Mouse (Mus musculus): ENCODE data around the gene Ryr2. TPM values are rescaled to one million over a fixed set of nuclear protein-coding genes. Genes with fewer than 3 reads are reported as not detected.

Gene Ryr2
- polyA plus RNA-seq, 1 experiment, result not detected

- H3K4me1 ChIP-seq (ENCODE audit: control insufficient read depth, insufficient read depth, low read length), result no peaks in the 10 kb centered on the region
- H3K27ac ChIP-seq (ENCODE audit: insufficient read depth, low read depth, low read length), result no peak overlapping the region
- no peak for TF ChIP-seq POLR2A (IDR thresholded peaks at IDR 0.05; ENCODE audit: borderline replicate concordance, low read depth, low read length)
- TF ChIP-seq CTCF (IDR thresholded peaks at IDR 0.05; ENCODE audit: low read depth, low read length), result no peak
- H3K4me3 ChIP-seq (ENCODE audit: insufficient read depth, low read length), result no peak overlapping the region
Observed at GRCm38 (mm10) chr13:11701721-11702120, 405.0 kb downstream of the Ryr2 start.

GRCm38 (mm10) chr13:11696496-11696895 is 410.2 kb downstream of the Ryr2 start:
- TF ChIP-seq CTCF (IDR thresholded peaks at IDR 0.05; ENCODE audit: low read depth, low read length), result no peak
- no peak for TF ChIP-seq POLR2A (IDR thresholded peaks at IDR 0.05; ENCODE audit: borderline replicate concordance, low read depth, low read length)

GRCm38 (mm10) chr13:11681802-11682201 is 424.9 kb downstream of the Ryr2 start:
- TF ChIP-seq CTCF (IDR thresholded peaks at IDR 0.05; ENCODE audit: low read depth, low read length) (no peak), POLR2A (IDR thresholded peaks at IDR 0.05; ENCODE audit: borderline replicate concordance, low read depth, low read length) (no peak)
- Histone ChIP-seq H3K4me3 (ENCODE audit: insufficient read depth, low read length) (no peak overlapping the region), H3K4me1 (ENCODE audit: control insufficient read depth, insufficient read depth, low read length) (no peaks in the 10 kb centered on the region), H3K27ac (ENCODE audit: insufficient read depth, low read depth, low read length) (no peak overlapping the region)

More at GRCm38 (mm10) chr13:11696496-11696895, 410.2 kb downstream of the Ryr2 start:
- Histone ChIP-seq H3K4me3 (ENCODE audit: insufficient read depth, low read length) (no peak overlapping the region), H3K4me1 (ENCODE audit: control insufficient read depth, insufficient read depth, low read length) (no peaks in the 10 kb centered on the region), H3K27ac (ENCODE audit: insufficient read depth, low read depth, low read length) (no peak overlapping the region)

GRCm38 (mm10) chr13:11662815-11663214 is 443.9 kb downstream of the Ryr2 start:
- no peak overlapping the region for H3K27ac ChIP-seq (ENCODE audit: insufficient read depth, low read depth, low read length)
- no peaks in the 10 kb centered on the region for H3K4me1 ChIP-seq (ENCODE audit: control insufficient read depth, insufficient read depth, low read length)
- H3K4me3 ChIP-seq (ENCODE audit: insufficient read depth, low read length), result no peak overlapping the region
- TF ChIP-seq CTCF (IDR thresholded peaks at IDR 0.05; ENCODE audit: low read depth, low read length) (no peak), POLR2A (IDR thresholded peaks at IDR 0.05; ENCODE audit: borderline replicate concordance, low read depth, low read length) (no peak)

- H3K4me1 ChIP-seq (ENCODE audit: control insufficient read depth, insufficient read depth, low read length), result no peaks in the 10 kb centered on the region
- TF ChIP-seq POLR2A (IDR thresholded peaks at IDR 0.05; ENCODE audit: borderline replicate concordance, low read depth, low read length) (no peak), CTCF (IDR thresholded peaks at IDR 0.05; ENCODE audit: low read depth, low read length) (no peak)
- no peak overlapping the region for H3K27ac ChIP-seq (ENCODE audit: insufficient read depth, low read depth, low read length)
- no peak overlapping the region for H3K4me3 ChIP-seq (ENCODE audit: insufficient read depth, low read length)
Observed at GRCm38 (mm10) chr13:11644846-11645245, 461.9 kb downstream of the Ryr2 start.

- TF ChIP-seq POLR2A (IDR thresholded peaks at IDR 0.05; ENCODE audit: borderline replicate concordance, low read depth, low read length) (no peak), CTCF (IDR thresholded peaks at IDR 0.05; ENCODE audit: low read depth, low read length) (no peak)
- Histone ChIP-seq H3K4me3 (ENCODE audit: insufficient read depth, low read length) (no peak overlapping the region), H3K4me1 (ENCODE audit: control insufficient read depth, insufficient read depth, low read length) (no peaks in the 10 kb centered on the region), H3K27ac (ENCODE audit: insufficient read depth, low read depth, low read length) (no peak overlapping the region)
Observed at GRCm38 (mm10) chr13:11636383-11636782, 470.4 kb downstream of the Ryr2 start.

- no peak overlapping the region for H3K27ac ChIP-seq (ENCODE audit: insufficient read depth, low read depth, low read length)
- no peak for TF ChIP-seq POLR2A (IDR thresholded peaks at IDR 0.05; ENCODE audit: borderline replicate concordance, low read depth, low read length)
- TF ChIP-seq CTCF (IDR thresholded peaks at IDR 0.05; ENCODE audit: low read depth, low read length), result no peak
- no peak overlapping the region for H3K4me3 ChIP-seq (ENCODE audit: insufficient read depth, low read length)
- no peaks in the 10 kb centered on the region for H3K4me1 ChIP-seq (ENCODE audit: control insufficient read depth, insufficient read depth, low read length)
Observed at GRCm38 (mm10) chr13:11624513-11624912, 482.2 kb downstream of the Ryr2 start.

- TF ChIP-seq POLR2A (IDR thresholded peaks at IDR 0.05; ENCODE audit: borderline replicate concordance, low read depth, low read length) (no peak), CTCF (IDR thresholded peaks at IDR 0.05; ENCODE audit: low read depth, low read length) (no peak)
- no peaks in the 10 kb centered on the region for H3K4me1 ChIP-seq (ENCODE audit: control insufficient read depth, insufficient read depth, low read length)
- H3K27ac ChIP-seq (ENCODE audit: insufficient read depth, low read depth, low read length), result no peak overlapping the region
- no peak overlapping the region for H3K4me3 ChIP-seq (ENCODE audit: insufficient read depth, low read length)
Observed at GRCm38 (mm10) chr13:11595431-11595830, 511.3 kb downstream of the Ryr2 start.

- H3K27ac ChIP-seq (ENCODE audit: insufficient read depth, low read depth, low read length), result no peak overlapping the region
- H3K4me3 ChIP-seq (ENCODE audit: insufficient read depth, low read length), result no peak overlapping the region
- TF ChIP-seq POLR2A (IDR thresholded peaks at IDR 0.05; ENCODE audit: borderline replicate concordance, low read depth, low read length) (no peak), CTCF (IDR thresholded peaks at IDR 0.05; ENCODE audit: low read depth, low read length) (no peak)
- no peaks in the 10 kb centered on the region for H3K4me1 ChIP-seq (ENCODE audit: control insufficient read depth, insufficient read depth, low read length)
Observed at GRCm38 (mm10) chr13:11585283-11585682, 521.5 kb downstream of the Ryr2 start.

- H3K4me1 ChIP-seq (ENCODE audit: control insufficient read depth, insufficient read depth, low read length), result no peaks in the 10 kb centered on the region
- no peak overlapping the region for H3K4me3 ChIP-seq (ENCODE audit: insufficient read depth, low read length)
- no peak overlapping the region for H3K27ac ChIP-seq (ENCODE audit: insufficient read depth, low read depth, low read length)
- TF ChIP-seq CTCF (IDR thresholded peaks at IDR 0.05; ENCODE audit: low read depth, low read length), result no peak
- TF ChIP-seq POLR2A (IDR thresholded peaks at IDR 0.05; ENCODE audit: borderline replicate concordance, low read depth, low read length), result no peak
Observed at GRCm38 (mm10) chr13:11572552-11572951, 534.2 kb downstream of the Ryr2 start.

- no peak for TF ChIP-seq POLR2A (IDR thresholded peaks at IDR 0.05; ENCODE audit: borderline replicate concordance, low read depth, low read length)
- TF ChIP-seq CTCF (IDR thresholded peaks at IDR 0.05; ENCODE audit: low read depth, low read length), result no peak
- Histone ChIP-seq H3K27ac (ENCODE audit: insufficient read depth, low read depth, low read length) (no peak overlapping the region), H3K4me1 (ENCODE audit: control insufficient read depth, insufficient read depth, low read length) (no peaks in the 10 kb centered on the region)
Observed at GRCm38 (mm10) chr13:11567376-11567775, 539.4 kb downstream of the Ryr2 start.

More at GRCm38 (mm10) chr13:11567376-11567775, 539.4 kb downstream of the Ryr2 start:
- H3K4me3 ChIP-seq (ENCODE audit: insufficient read depth, low read length), result no peak overlapping the region

All from bone marrow macrophage, adult 2 months (primary cell).